Mouse (Mus musculus) forebrain, embryonic 11.5 days (tissue): ENCODE measurements at regions not wholly inside any gene's neighbourhood (a gene's known extent, or its start where the extent isn't known, plus 50 kb on each side); places are given as distances from the start of the nearest gene placed in this dataset.

Source experiments
- ATAC-seq: fragments of 200-750 bp; cut with Nextera tagmentation; replicated peaks from 2 replicates; pipeline ENCODE4 v1.8.0; 2017; ENCODE audit warnings: moderate TSS enrichment; ENCODE audit not compliant: low FRiP score
- DNase-seq: peaks from one replicate; pipeline ENCODE4 v3.0.0-alpha.2; 2017; ENCODE audit warnings: low spot score
- H3K27ac ChIP-seq: fragments of 300-500 bp; sonication (generic); 2 replicates; pipeline ENCODE4 v1.5.1; 2014; ENCODE audit warnings: low read depth, low read length
- H3K27me3 ChIP-seq: fragments of 300-500 bp; sonication (generic); 2 replicates; pipeline ENCODE4 v1.6.1; 2014; ENCODE audit warnings: mild to moderate bottlenecking, low read length, mixed read lengths; ENCODE audit not compliant: control insufficient read depth, insufficient read depth
- H3K36me3 ChIP-seq: fragments of 300-500 bp; sonication (generic); 2 replicates; pipeline ENCODE4 v1.6.1; 2014; ENCODE audit warnings: mild to moderate bottlenecking, low read length, moderate library complexity, mixed read lengths; ENCODE audit not compliant: control insufficient read depth, insufficient read depth
- H3K4me1 ChIP-seq: fragments of 300-500 bp; sonication (generic); replicated peaks from 2 replicates; pipeline ENCODE4 v1.6.1; 2014; ENCODE audit warnings: low read length, mixed read lengths; ENCODE audit not compliant: control insufficient read depth, insufficient read depth
- H3K4me2 ChIP-seq: fragments of 300-500 bp; sonication (generic); 2 replicates; pipeline ENCODE4 v1.6.1; 2014; ENCODE audit warnings: low read depth, mild to moderate bottlenecking, low read length, moderate library complexity, mixed read lengths; ENCODE audit not compliant: severe bottlenecking
- H3K4me3 ChIP-seq: fragments of 300-500 bp; sonication (generic); 2 replicates; pipeline ENCODE4 v1.5.1; 2014; ENCODE audit warnings: low read depth, low read length
- H3K9ac ChIP-seq: fragments of 300-500 bp; sonication (generic); 2 replicates; pipeline ENCODE4 v1.6.1; 2014; ENCODE audit warnings: low read length
- H3K9me3 ChIP-seq: fragments of 300-500 bp; sonication (generic); 2 replicates; pipeline ENCODE4 v1.6.1; 2016; ENCODE audit warnings: low read length, mixed read lengths; ENCODE audit not compliant: control insufficient read depth
- WGBS: fragments of 180-500 bp; shearing (Covaris S2); extraction: QIAGEN DNeasy Blood & Tissue Kit; methylation state at CpG from one replicate; pipeline ENCODE4 v1.1.7; 2014; 5-methylcytosine and 5-hydroxymethylcytosine counted together

GRCm38 (mm10) chr13:60508856-60509255 lies 92.9 kb upstream of the Dapk1 start:
- no peak overlapping the region for H3K4me3 ChIP-seq
- H3K27ac ChIP-seq, result no peak overlapping the region
- WGBS, result 85% methylated on average over 5 of the region's 5 CpGs
- no peaks in the 10 kb centered on the region for H3K9me3 ChIP-seq
- H3K4me1 ChIP-seq, result 0 out of 2 replicates have a peak, but pooled peaks cover 3% of the 10 kb centered on the region
- no peak overlapping the region for H3K9ac ChIP-seq
- no peaks in the 10 kb centered on the region for H3K36me3 ChIP-seq
- no peak for DNase-seq
- no peak for ATAC-seq
- no peaks in the 10 kb centered on the region for H3K27me3 ChIP-seq
- no peak overlapping the region for H3K4me2 ChIP-seq

- Histone ChIP-seq H3K9ac (no peak overlapping the region), H3K36me3 (no peaks in the 10 kb centered on the region), H3K4me3 (no peak overlapping the region), H3K27me3 (no peaks in the 10 kb centered on the region), H3K9me3 (no peaks in the 10 kb centered on the region), H3K27ac (no peak overlapping the region), H3K4me2 (no peak overlapping the region), H3K4me1 (0 out of 2 replicates have a peak, but pooled peaks cover 3% of the 10 kb centered on the region)
- 91% methylated on average over 7 of the region's 7 CpGs for WGBS
- ATAC-seq (no peak), DNase-seq (no peak)
These were observed 90.6 kb upstream of the Dapk1 start for GRCm38 (mm10) chr13:60511101-60511500.

GRCm38 (mm10) chr13:60511628-60512027 lies 90.1 kb upstream of the Dapk1 start:
- WGBS, result 92% methylated on average over 8 of the region's 8 CpGs

GRCm38 (mm10) chr13:60513756-60514155 lies 88.0 kb upstream of the Dapk1 start:
- WGBS, result 43% methylated on average over 7 of the region's 7 CpGs
- no peak for ATAC-seq

More at GRCm38 (mm10) chr13:60511628-60512027, 90.1 kb upstream of the Dapk1 start:
- H3K36me3 ChIP-seq, result no peaks in the 10 kb centered on the region
- 0 out of 2 replicates have a peak, but pooled peaks cover 3% of the 10 kb centered on the region for H3K4me1 ChIP-seq
- ATAC-seq (no peak), DNase-seq (no peak)
- H3K4me2 ChIP-seq, result no peak overlapping the region
- no peak overlapping the region for H3K27ac ChIP-seq
- no peaks in the 10 kb centered on the region for H3K27me3 ChIP-seq
- no peak overlapping the region for H3K4me3 ChIP-seq
- H3K9ac ChIP-seq, result no peak overlapping the region
- no peaks in the 10 kb centered on the region for H3K9me3 ChIP-seq

GRCm38 (mm10) chr13:60514806-60515205 lies 86.9 kb upstream of the Dapk1 start:
- DNase-seq (no peak), ATAC-seq (no peak)
- Histone ChIP-seq H3K4me1 (0 out of 2 replicates have a peak, but pooled peaks cover 3% of the 10 kb centered on the region), H3K9me3 (no peaks in the 10 kb centered on the region), H3K27me3 (no peaks in the 10 kb centered on the region), H3K9ac (no peak overlapping the region), H3K27ac (no peak overlapping the region), H3K4me2 (no peak overlapping the region), H3K36me3 (no peaks in the 10 kb centered on the region), H3K4me3 (no peak overlapping the region)
- WGBS, result 93% methylated on average over 9 of the region's 9 CpGs

More at GRCm38 (mm10) chr13:60513756-60514155, 88.0 kb upstream of the Dapk1 start:
- no peaks in the 10 kb centered on the region for H3K27me3 ChIP-seq
- 0 out of 2 replicates have a peak, but pooled peaks cover 3% of the 10 kb centered on the region for H3K4me1 ChIP-seq
- H3K4me2 ChIP-seq, result no peak overlapping the region
- H3K9me3 ChIP-seq, result no peaks in the 10 kb centered on the region
- DNase-seq, result no peak
- no peak overlapping the region for H3K27ac ChIP-seq
- no peaks in the 10 kb centered on the region for H3K36me3 ChIP-seq
- H3K9ac ChIP-seq, result no peak overlapping the region
- H3K4me3 ChIP-seq, result no peak overlapping the region

- H3K27ac ChIP-seq, result no peak overlapping the region
- 0 out of 2 replicates have a peak, but pooled peaks cover 3% of the 10 kb centered on the region for H3K4me1 ChIP-seq
- H3K36me3 ChIP-seq, result no peaks in the 10 kb centered on the region
- DNase-seq (no peak), ATAC-seq (no peak)
- no peak overlapping the region for H3K9ac ChIP-seq
- H3K4me2 ChIP-seq, result no peak overlapping the region
- 72% methylated on average over 2 of the region's 2 CpGs for WGBS
- H3K27me3 ChIP-seq, result no peaks in the 10 kb centered on the region
- no peaks in the 10 kb centered on the region for H3K9me3 ChIP-seq
- no peak overlapping the region for H3K4me3 ChIP-seq
These were observed 83.7 kb upstream of the Dapk1 start for GRCm38 (mm10) chr13:60518010-60518409.

- Histone ChIP-seq H3K4me3 (no peak overlapping the region), H3K4me1 (no peaks in the 10 kb centered on the region), H3K27ac (no peak overlapping the region), H3K9ac (no peak overlapping the region), H3K36me3 (no peaks in the 10 kb centered on the region), H3K4me2 (no peak overlapping the region), H3K9me3 (no peaks in the 10 kb centered on the region), H3K27me3 (no peaks in the 10 kb centered on the region)
- WGBS, result 64% methylated on average over 4 of the region's 4 CpGs
- ATAC-seq, result no peak
- no peak for DNase-seq
These were observed 82.0 kb upstream of the Dapk1 start for GRCm38 (mm10) chr13:60519708-60520107.

GRCm38 (mm10) chr13:60522719-60523450 lies 78.9 kb upstream of the Dapk1 start:
- WGBS, result 76% methylated on average over 8 of the region's 8 CpGs
- no peak for ATAC-seq
- no peaks in the 10 kb centered on the region for H3K9me3 ChIP-seq
- H3K4me1 ChIP-seq, result no peaks in the 10 kb centered on the region
- no peaks in the 10 kb centered on the region for H3K27me3 ChIP-seq
- no peak overlapping the region for H3K4me2 ChIP-seq
- DNase-seq, result no peak
- no peak overlapping the region for H3K4me3 ChIP-seq
- H3K9ac ChIP-seq, result no peak overlapping the region
- no peak overlapping the region for H3K27ac ChIP-seq
- H3K36me3 ChIP-seq, result no peaks in the 10 kb centered on the region

- Histone ChIP-seq H3K4me2 (no peak overlapping the region), H3K27ac (no peak overlapping the region), H3K4me3 (no peak overlapping the region), H3K36me3 (no peaks in the 10 kb centered on the region), H3K27me3 (no peaks in the 10 kb centered on the region), H3K9ac (no peak overlapping the region), H3K9me3 (no peaks in the 10 kb centered on the region), H3K4me1 (peaks cover 6% of the 10 kb centered on the region; the same call in 1 of the 2 replicates)
- ATAC-seq, result no peak
- no peak for DNase-seq
- 70% methylated on average over 2 of the region's 2 CpGs for WGBS
These were observed 73.9 kb upstream of the Dapk1 start for GRCm38 (mm10) chr13:60527806-60528205.
